Mouse (Mus musculus): Measurements from ENCODE around the gene Dkk2. TPM values are rescaled to one million over a fixed set of nuclear protein-coding genes. Genes with fewer than 3 reads are reported as not detected.

Gene Dkk2
- polyA plus RNA-seq (2014; fragmentation: Illumina TruSeq; extraction: RNeasy Lipid Tissue Mini Kit (QIAGEN cat#74804); ENCODE audit: low read depth, low replicate concordance) = 0.14 TPM

GRCm38 (mm10) chr3:132085112-132085822 lies at the start of gene Dkk2:
Gene Dkk2, plus strand, starts transcription at chr3:132085292.

